Mouse (Mus musculus): ENCODE results near the gene Dmrtc2.
"Not testable (repeated sequence)": the region's sequence is repeated elsewhere in the genome, so short reads cannot be mapped to it uniquely, and the experiment has no call there.

The Dmrtc2 gene

DNA sequence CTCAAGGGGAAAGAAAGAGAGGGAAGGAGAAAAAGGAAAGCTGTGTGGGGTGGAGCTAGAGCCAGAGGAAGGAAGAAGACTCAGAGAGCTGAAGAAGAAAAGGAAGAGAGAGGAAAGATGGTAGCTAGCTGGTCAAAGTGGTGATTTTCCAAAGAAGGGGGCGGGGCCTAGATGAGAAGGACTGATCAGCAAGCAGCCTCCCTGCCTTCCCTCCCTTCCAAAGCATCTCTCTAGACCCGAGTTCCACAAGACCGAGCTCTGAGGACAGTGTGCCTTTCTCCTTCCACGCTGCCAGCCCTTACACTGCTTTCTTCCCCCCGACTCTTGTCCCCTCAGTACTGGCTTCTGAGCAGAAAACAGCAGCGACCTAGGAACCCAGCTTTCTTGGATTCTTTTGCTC lies 5.7 kb upstream of the Dmrtc2 start:
- DNase-seq (ENCODE audit: extremely low read depth, insufficient read length, low spot score) = no peak

DNA sequence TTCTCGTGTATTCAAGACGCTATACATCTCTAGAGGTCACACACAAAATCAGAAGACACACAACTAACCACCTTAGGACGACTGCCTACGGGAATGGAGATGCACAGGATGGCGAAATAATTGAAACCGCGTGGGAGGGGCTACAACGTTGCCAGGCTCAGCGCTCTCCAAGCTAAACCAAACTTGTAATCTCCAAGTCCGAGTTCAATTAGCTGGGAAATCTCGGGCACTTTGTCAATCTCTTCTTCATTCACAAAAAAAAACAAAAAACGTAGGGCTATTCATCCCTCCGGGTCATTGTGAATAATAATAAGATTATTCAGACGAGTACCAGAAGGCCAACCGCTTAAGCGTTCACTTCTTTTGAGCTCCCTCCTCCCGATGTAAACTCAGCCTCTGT lies 777 bp upstream of the Dmrtc2 start:
- DNase-seq (ENCODE audit: extremely low read depth, insufficient read length, low spot score) = no peak

DNA sequence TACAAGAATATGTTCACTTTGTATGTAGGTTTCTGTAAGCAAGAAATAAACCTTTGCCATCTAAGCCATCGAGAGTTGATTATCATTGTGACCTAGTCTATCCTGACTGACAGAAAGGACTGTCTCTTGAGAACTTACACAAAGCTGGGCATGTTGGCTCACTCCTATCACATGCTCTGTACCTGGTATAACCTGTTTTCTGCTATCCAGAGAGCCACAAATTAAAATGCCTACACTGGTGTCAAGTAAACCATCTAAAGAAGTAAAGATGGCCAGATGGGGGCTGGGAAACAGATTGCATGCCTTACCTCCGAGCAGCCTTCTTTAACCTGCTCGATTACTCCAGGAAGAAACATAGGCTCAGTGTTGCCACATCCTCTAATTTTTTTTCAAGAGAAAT lies 7.7 kb downstream of the Dmrtc2 start:
- DNase-seq (ENCODE audit: extremely low read depth, insufficient read length, low spot score) = no peak

- no peak for DNase-seq (ENCODE audit: extremely low read depth, insufficient read length, low spot score)
Observed at GRCm38 (mm10) chr7:24879620-24880019, 9.8 kb downstream of the Dmrtc2 start.

- DNase-seq (ENCODE audit: extremely low read depth, insufficient read length, low spot score) = no peak
Observed at GRCm38 (mm10) chr7:24882416-24883199, 12.8 kb downstream of the Dmrtc2 start.

- DNase-seq (ENCODE audit: extremely low read depth, insufficient read length, low spot score) = peak; percentile 96
Observed at GRCm38 (mm10) chr7:24883896-24884692, 14.2 kb downstream of the Dmrtc2 start, which contains the start of gene Rps19. Rps19 (plus strand) TSS chr7:24884371.

DNA sequence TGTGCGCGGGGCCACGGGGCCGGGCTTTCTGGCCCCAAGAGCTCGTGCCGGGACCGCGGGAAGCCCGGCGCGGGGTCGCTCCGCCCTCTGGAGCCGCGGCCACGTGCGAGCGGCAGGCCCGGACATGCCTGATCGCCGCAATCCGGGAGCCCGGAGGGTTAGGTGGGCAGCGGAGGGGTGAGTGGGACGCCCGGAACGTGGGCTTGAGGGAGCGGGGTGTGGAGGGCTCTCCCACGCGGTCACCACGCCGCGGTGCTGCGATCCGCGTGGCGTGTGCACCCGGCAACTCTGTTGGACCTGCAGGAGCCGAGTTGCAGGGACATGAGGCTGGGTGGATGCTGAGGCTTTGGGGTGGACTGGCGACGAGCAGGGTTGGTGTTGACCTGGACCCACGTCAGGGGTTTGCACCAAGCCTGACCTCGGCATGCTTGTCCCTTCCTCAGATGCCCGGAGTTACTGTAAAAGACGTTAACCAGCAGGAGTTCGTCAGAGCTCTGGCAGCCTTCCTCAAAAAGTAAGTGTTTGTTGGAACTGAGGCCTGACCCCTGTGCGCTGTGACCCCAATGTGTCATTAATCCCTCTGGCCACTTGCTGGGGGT lies 14.9 kb downstream of the Dmrtc2 start:
- no peak for DNase-seq (ENCODE audit: extremely low read depth, insufficient read length, low spot score)

- DNase-seq (ENCODE audit: extremely low read depth, insufficient read length, low spot score) = no peak
Observed at GRCm38 (mm10) chr7:24885468-24886307, 15.8 kb downstream of the Dmrtc2 start.

DNA sequence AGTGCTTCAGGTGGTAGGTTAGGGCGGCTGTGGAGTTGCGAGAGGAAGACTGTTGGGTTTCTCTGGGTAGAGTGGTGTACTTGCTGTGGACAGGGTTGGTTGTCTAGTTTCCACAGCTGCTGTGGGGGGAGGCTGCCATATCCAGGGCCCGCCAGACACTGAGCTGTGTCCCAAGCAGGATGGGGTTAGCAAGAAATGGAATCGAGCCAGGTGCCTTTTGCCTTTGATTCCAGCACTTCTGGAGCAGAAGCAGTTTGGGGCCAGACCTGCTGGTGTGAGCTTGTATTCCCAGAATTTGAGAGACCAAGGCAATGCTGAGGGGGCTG lies 16.4 kb downstream of the Dmrtc2 start:
- DNase-seq (ENCODE audit: extremely low read depth, insufficient read length, low spot score) = no peak

GRCm38 (mm10) chr7:24887096-24887495 lies 17.2 kb downstream of the Dmrtc2 start:
- DNase-seq (ENCODE audit: extremely low read depth, insufficient read length, low spot score) = no peak

- DNase-seq (ENCODE audit: extremely low read depth, insufficient read length, low spot score) = no peak
Observed at GRCm38 (mm10) chr7:24889431-24890220, 19.8 kb downstream of the Dmrtc2 start.

GRCm38 (mm10) chr7:24890281-24891216 lies 20.7 kb downstream of the Dmrtc2 start:
- peak; percentile 44 for DNase-seq (ENCODE audit: extremely low read depth, insufficient read length, low spot score)

- DNase-seq (ENCODE audit: extremely low read depth, insufficient read length, low spot score) = no peak
Observed at GRCm38 (mm10) chr7:24891241-24892124, 21.6 kb downstream of the Dmrtc2 start.

DNA sequence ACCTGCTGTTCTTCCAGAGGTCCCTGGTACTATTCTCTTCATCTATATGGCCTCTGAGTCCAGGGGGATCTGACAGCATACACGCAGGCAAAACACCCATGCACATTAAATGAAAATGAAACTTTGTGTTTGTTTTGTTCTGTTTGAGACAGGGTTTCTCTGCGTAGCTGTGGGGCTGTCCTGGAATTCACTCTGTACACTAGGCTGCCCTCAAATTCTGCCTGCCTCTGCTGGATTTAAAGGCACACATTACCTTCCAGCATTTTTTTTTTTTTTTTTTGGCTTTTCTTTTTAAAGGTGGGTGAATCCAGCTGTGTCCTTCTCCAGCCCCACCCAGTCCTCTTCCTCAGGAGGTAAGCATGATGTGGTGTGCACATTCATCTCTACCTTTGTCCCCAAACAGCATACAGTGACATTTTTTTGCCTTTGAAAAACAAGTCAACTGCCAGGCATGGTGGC lies 22.3 kb downstream of the Dmrtc2 start:
- DNase-seq (ENCODE audit: extremely low read depth, insufficient read length, low spot score) = no peak

- not testable (repeated sequence) for DNase-seq (ENCODE audit: extremely low read depth, insufficient read length, low spot score)
Observed at GRCm38 (mm10) chr7:24895749-24896148, 25.9 kb downstream of the Dmrtc2 start.

DNA sequence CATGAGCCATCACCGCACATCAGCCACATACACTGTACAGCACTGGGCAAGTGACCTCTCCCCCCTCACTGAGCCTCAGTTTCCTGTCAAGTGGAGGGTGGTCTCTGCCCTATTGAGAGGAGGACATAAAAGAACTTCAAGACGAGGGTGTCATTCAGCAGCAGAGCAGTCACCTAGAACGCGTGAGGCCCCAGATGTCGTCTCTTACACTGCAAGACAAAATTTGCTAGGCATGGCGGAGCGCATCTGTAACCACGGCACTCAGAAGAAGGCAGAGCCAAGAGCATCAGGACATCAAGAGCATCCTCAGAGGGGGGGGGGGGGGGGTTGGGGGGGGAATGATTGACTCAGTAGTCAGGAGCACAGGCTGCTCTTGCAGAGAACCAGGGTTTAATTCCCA lies 26.4 kb downstream of the Dmrtc2 start:
- no peak for DNase-seq (ENCODE audit: extremely low read depth, insufficient read length, low spot score)

DNA sequence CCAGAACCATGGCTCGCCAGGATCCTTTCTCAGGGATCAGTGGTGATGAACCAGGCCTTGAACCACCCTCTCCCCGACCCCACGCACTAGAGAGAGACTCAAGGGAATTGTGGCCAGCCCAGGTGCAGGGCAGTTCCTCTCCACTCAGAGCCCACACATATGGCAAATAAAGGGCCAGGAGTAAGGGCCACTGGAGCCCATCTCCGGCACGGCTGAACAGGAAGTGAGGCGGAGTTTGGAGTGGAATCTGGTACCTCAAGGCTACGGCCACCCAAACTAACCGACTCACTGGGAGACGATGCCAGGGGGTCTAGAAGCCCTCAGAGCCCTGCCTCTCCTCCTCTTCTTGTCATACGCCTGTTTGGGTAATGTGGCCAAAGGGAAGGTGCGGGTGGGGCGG lies 27.4 kb downstream of the Dmrtc2 start, which contains the start of gene Cd79a:
Gene Cd79a (plus strand): TSS at position 158 of the 400 bp plus-strand sequence.
- no peak for DNase-seq (ENCODE audit: extremely low read depth, insufficient read length, low spot score)

DNA sequence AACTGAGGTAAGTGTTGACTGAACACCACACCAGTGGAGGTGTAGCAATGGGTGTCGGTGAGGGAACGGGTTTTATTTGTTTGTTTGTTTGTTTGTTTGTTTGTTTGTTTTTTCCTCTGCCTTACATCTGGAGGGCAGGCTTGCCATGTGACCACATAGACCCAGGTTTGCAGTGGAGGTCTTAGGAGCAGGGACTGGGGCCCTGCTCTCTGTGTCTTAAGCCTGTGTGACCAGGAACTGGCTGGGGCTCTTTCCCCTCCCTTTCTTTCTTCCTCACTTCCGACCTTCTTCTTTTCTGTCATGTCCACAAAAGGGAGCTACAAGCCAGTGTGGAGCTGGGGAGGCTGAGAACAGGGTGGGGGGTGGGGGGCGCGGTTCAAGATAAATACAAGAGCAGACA lies 28.1 kb downstream of the Dmrtc2 start:
- no peak for DNase-seq (ENCODE audit: extremely low read depth, insufficient read length, low spot score)
